Mouse (Mus musculus): ENCODE results near the gene Ldha.

DNA sequence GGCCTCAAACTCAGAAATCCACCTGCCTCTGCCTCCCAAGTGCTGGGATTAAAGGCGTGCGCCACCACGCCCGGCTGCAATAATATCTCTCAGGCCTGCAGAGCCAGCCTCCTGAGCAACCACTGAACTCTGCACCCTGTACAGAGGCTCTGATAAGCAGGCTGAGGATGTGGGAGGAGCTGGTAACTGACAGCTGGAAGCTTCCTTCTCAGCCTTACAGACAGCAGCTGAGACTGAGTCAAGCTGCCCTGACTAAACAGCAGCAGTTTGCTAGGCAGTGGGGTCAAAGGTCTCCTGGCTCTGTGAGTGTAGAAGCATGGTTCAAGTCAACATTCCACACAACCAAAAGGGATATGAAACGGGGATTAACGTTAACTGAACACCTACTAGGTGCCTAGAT, 8.0 kb upstream of the Ldha start:
- TF ChIP-seq EP300 (IDR thresholded peaks at IDR 0.05; ENCODE audit: insufficient read depth, low read depth, low read length) (no peak), CTCF (IDR thresholded peaks at IDR 0.05; ENCODE audit: low read depth, low read length) (no peak), POLR2A (IDR thresholded peaks at IDR 0.05; ENCODE audit: insufficient read depth, low read length) (no peak)
